Mouse (Mus musculus) embryo, embryonic 10.5 days (tissue): ENCODE results near the gene 1110008P14Rik.

Experiments used
- DNase-seq: peaks from one replicate; pipeline ENCODE4 v3.0.0-alpha.2; 2015; ENCODE audit warnings: low spot score

Gene 1110008P14Rik

DNA sequence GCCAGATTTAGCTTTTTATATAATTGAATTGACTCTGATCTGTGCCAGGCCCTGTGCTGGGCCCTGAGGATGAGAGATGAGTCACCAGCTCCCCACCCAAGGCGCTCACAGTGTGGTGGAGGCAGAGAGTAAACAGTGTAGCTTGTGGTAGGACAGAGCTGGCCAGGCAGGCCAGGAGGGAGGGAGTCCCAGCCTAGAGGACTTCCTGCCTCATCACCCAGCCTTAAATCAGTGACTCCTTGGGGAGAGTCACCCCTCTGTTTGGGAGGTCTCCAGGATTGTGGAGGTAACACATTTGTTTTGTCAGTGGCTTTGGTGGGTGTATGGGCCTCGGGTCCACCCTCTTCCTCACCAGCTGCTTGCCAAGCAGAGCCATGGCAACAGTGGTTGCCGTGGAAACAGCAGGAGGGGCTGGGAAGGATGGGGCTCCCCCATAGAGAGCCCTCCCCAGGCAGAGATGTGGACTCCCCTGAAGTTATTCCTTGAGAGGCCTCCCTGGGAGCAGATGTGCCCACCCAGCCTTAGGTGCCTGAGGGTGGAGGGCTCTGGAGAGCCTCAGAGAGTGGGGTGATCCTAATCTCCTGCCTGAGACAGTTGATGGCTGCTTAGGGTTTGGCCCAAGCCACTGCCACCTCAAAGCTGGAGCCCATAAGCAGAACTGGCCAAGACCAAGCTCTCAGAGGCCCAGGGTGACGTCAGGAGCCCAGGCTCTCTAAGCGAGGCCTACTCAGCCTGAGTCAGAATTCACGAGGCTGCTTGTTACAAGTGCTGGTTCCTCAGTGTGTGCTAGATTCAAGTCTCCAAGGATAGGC lies 39.0 kb downstream of the 1110008P14Rik start:
- no peak for DNase-seq

DNA sequence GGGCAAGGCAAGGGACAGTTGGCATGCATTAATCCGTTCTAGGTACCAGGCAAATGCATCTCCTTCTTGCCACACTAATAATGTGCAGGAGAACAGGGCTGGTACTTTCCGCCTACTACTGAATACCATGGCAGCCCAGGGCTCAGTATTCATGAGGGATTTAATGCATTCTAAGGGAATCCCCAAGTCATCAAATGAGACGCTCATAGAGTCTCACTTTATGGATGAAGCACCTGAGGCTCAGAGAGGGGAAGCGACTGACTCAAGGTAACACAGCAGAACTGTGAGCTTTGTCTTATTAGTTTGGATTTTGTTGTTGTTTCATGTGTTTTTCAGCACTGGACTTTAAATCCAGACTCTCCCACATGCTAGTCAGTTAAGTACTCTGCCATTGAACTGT lies 39.7 kb downstream of the 1110008P14Rik start:
- no peak for DNase-seq

DNA sequence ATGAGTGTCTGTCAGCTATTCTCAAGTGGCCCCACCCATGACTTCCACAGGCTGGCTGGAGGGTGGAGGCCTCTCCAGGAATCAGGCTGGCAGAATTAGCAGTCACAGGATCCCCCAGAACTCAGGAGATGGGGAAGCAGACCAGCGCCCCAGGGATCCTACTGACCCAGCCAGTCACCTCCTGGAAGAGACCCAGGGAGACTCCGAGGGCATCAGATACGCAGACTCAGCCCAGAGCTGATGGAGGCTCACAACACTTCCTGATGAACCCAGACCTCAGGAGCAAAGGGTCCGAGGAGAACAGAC lies 40.2 kb downstream of the 1110008P14Rik start:
- DNase-seq: no peak

DNA sequence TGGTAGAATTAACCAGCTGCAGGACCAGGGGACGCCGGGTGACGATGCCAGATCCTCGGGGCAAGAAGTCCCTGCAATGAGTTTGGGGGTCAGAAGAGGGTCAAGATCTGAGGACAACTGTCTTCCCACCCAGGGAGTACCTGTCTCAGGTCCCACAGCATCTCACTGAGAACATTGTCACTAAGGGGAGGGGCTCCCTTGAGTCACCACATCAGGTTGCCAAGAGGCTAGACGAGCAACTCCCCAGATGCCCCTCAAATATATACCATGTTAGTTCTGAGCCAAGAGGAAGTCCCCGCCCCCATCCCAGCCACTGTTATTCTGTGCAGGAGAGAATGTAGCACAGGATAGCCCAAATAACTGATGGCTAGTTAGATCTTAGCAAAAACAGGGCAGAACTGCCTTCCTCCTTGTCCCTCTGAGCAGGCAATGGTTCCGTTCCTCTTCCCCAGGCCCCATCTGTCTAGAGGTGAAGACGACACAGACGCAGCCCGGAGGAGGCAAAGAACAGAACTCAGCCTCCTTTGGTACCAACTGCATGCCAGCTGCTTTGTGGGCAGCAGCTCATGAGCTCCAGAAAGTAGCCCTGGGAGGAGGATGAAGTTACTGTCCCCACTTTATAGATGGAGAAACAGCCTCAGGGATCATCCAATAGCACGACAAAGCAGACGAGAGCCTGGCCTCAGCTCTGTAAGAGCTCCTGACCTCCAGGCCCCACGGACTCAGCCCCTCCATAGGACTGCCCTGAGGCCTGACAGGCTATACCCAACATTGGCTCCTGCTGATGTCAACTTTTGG lies 40.7 kb downstream of the 1110008P14Rik start:
- no peak for DNase-seq

DNA sequence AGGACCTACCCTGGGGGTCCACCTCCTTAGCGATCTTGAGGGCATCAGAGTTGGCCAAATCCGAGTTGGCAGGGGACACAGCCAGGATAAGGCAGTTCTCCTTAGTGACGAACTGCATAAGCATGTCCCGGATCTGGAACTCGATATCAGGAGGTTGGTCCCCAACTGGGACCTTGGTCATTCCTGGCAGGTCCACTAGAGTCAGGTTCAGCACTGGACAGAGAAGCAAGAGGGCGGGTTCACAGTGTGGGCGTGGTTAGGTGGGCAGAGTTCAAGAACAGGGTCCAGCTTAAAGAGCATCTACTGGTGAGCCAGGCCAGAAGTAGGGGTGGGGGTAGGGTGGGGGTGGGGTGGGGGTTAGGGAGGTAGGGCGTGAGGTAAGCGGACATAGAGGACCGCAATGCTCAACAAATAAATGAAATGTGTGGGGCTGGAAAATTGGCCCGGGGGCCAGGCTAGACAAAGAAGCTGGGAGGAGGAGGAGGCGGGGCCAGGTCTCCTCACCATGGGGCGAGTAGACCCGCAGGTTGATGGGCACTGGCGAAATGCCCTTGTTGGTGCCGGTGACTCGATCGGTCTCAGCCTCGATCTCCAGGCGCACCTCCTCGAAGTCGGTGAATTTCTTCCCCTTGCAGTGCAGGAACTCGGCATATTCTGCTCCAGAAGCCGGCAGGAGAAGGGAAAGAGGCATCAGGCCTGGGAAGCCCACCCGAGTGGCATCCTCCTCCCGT lies 41.7 kb downstream of the 1110008P14Rik start:
- no peak for DNase-seq

DNA sequence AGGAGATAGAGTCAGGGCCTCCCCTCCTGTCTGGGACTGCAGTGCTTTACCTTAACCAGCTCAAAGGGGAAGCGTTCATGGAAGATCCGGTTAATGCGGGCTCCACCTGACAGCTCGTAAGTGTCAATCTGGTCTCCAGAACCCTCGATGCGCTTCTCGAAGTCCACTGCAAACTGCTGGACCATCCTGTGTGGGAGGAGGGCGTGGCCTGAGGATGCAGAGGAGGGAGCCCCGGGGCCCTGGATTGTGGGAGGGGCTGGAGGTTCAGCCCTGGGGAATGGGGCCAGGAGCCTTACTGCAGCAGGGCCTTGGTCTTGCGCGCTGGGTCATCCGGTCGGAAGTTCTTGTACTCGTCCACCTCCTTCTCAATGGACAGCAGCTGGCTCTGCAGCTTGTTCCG lies 45.9 kb downstream of the 1110008P14Rik start:
- no peak for DNase-seq

DNA sequence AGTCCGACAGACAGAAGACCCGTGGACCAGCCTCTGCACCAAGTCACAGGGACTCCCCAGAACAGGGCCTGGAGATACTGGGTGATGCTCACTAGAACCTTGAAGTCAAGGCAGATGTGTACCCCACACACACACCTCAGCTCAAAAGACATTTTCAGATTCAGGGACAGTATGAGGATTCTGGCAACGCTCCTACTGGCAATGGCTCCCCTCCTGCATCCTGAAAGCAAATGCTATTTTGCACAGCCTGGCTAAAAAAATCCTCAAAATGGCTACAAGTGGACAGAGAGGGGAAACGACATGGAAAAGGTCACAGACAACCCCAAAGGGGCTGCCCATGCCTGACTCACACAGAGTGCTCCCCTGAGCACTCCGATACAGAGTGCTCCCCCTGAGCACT lies 49.6 kb downstream of the 1110008P14Rik start:
- DNase-seq: no peak

DNA sequence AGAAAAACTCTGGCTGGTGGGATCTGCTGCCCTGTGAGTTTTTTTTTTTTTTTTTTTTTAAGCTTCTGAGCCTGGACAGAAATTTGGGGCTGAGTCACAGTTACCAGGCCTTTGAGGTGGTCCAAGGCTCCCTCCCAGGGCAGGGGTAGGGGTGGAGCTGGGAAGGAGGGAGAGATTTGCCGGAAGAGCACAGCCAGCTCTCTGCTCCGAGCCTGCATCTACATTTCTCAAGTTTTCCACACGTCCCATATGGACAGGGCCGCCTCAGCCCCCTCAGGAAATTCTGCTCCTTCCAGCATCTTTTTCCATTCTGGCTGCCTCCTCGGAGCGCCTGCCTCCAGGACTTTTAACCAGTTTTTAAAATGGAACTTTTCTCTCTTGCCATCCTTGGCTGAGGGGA lies 52.2 kb downstream of the 1110008P14Rik start:
- DNase-seq: peak; percentile 45

DNA sequence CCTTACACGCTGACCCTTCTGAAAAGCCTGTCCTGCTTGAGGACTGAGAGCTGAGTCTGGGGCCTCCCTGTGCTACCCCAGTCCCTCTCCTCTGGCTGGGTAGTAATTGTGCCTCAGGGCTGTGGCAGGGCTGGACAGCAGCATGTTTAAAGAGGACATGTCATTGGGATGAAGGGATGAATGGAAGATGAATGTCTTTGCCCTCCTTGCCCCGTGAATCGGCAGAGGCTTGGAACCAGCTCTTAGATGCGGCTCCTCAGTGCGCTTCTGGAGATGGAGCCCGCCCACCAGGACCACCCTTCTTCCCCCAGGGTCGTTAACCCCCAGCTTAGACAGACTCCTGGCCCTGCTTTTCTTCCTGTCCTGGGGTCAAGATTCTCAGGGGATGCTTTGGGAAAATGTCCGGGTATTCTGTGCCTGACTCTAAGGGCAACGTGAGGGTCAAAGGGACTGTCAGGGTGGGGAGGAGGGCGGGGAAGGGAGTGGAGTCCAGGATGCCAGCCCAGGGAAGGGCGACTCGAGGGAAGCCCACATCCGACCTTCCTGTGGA lies 52.8 kb downstream of the 1110008P14Rik start:
- peak; percentile 74 for DNase-seq

DNA sequence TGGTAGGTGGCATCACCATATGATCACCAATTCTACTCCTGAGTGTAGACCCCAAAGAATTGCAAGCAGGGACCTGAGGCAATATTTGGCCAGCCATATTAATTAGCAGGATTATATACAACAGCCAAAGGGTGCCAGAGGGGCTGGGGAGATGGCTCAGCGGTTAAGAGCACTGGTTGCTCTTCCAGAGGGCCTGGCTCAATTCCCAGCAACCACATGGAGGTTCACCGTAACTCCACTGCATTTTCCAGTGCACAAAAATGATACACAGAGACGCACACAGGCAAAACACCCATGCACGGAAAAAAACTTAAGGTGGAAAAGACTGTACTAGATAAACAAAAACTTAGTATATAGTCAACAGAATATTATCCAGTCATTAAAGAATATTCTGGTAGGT lies 54.5 kb downstream of the 1110008P14Rik start:
- DNase-seq: no peak
